Mouse (Mus musculus): ENCODE measurements around the gene Hspb6.

DNA sequence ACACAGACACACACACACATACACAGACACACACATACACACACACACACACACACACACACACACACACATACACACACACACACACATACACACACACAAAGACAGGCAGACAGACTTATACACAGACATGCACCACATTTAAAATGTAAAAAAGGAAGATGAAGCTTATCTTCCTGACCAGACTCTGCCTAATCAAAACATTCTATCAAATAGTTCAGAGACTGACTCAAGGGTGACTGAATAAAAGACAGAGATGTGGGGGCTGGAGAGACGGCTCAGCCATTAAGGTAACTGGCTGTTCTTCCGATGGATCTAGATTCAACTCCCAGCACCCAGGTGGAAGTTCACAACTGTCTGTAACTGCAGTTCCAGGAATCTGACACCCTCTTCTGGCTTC is 7.7 kb upstream of the Hspb6 start:
- no peak for TF ChIP-seq CTCF (IDR thresholded peaks at IDR 0.05; ENCODE audit: control insufficient read depth, insufficient read depth, insufficient replicate concordance, low read depth, low read length)
- TF ChIP-seq POLR2A (IDR thresholded peaks at IDR 0.05; ENCODE audit: control insufficient read depth, low read depth, low read length): no peak

Measured in testis, adult 2 months (tissue).